Mouse (Mus musculus): ENCODE results near the gene Fxyd3. TPM values are rescaled to one million over a fixed set of nuclear protein-coding genes. Genes with fewer than 3 reads are reported as not detected.

The Fxyd3 gene
- 1.9 and 2.8 TPM in 2 replicates for polyA plus RNA-seq (2016; fragmentation: Nextera tagmentation; extraction: Ambion mirVana)

- WGBS = 66% methylated on average over 5 of the region's 5 CpGs
- no peaks in the 10 kb centered on the region for H3K36me3 ChIP-seq (replicated peaks)
- no peak within 1 kb of the TSS for H3K4me3 ChIP-seq
- no peak for DNase-seq (ENCODE audit: extremely low spot score, low spot score)
- peak within 1 kb of the TSS; percentile 44 for H3K27ac ChIP-seq
- H3K4me1 ChIP-seq = peaks cover 21% of the 10 kb centered on the region
- H3K9me3 ChIP-seq = no peaks in the 10 kb centered on the region
- no peaks in the 10 kb centered on the region for H3K27me3 ChIP-seq (ENCODE audit: poor library complexity, severe bottlenecking)
Measured at GRCm38 (mm10) chr7:31076492-31076891, at the start of gene Fxyd3. Gene Fxyd3, minus strand, starts transcription at chr7:31076704.

DNA sequence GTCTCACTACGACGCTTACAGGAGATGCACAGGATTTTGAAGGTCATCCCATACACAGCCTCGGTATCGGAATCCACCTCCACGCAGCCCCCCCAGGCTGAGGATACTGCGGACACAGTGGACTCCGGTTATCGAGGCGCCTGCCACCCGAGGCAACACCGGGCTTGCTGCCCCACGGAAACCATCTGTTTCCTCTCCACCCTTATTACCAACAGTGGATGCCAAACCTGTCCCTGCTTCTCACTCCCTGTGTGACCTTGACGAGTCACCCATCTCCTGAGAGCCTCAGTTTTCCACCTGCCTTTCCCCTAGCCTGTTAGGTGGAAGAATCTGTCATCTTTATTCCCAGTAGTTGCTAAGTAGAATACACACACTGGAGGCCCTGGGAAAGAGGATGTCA, 48.6 kb upstream of the Fxyd3 start:
- Histone ChIP-seq H3K27me3 (ENCODE audit: poor library complexity, severe bottlenecking) (peaks cover 55% of the 10 kb centered on the region), H3K36me3 (replicated peaks) (peaks cover 22% of the 10 kb centered on the region), H3K9me3 (no peaks in the 10 kb centered on the region), H3K27ac (no peak overlapping the region), H3K4me3 (no peak overlapping the region), H3K4me1 (peaks cover 17% of the 10 kb centered on the region)
- DNase-seq (ENCODE audit: extremely low spot score, low spot score) = no peak
- 85% methylated on average over 13 of the region's 13 CpGs for WGBS

DNA sequence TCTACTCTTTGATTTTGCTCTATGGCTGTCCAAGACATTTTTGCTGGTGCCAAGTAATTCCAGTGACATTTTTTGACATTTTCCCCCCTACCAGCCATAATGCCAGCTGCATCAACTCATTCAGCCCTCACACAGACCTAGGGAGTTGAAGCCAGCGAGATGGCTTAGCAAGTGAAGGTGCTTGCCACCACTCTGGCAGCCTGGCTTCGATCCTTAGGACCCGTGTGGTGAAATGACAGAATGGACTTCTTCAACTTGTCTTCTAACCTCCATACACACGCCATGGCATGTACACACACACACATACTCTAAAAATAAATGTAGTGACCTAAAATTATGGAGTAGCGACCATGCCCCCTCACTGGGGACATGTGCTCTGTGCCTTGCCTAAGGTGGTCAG, 47.9 kb upstream of the Fxyd3 start:
- Histone ChIP-seq H3K9me3 (no peaks in the 10 kb centered on the region), H3K36me3 (replicated peaks) (peaks cover 14% of the 10 kb centered on the region), H3K4me3 (no peak overlapping the region), H3K27ac (no peak overlapping the region), H3K27me3 (ENCODE audit: poor library complexity, severe bottlenecking) (peaks cover 55% of the 10 kb centered on the region), H3K4me1 (peaks cover 17% of the 10 kb centered on the region)
- DNase-seq (ENCODE audit: extremely low spot score, low spot score) = no peak
- 86% methylated on average over 5 of the region's 5 CpGs for WGBS

DNA sequence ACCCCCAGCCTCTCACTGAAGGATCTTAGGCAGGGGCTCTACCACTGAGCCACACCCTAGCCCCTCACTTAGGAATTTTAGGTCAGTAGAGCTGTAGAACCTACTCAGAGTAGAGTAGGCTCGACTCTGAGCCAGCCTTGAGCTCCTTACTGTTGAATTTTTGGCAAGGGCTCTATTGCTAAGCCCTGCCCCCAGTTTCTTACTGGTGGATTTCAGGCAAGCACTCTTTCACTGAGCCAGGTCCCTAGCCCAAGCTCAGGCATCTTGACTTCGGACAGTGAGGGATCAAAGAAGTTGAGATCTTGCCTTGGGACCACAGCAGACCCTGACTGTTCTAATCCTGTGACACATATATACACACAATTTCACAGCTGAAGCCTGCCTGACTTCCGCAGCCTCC, 47.2 kb upstream of the Fxyd3 start:
- H3K9me3 ChIP-seq = no peaks in the 10 kb centered on the region
- peaks cover 8% of the 10 kb centered on the region for H3K36me3 ChIP-seq (replicated peaks)
- WGBS = 86% methylated on average over 3 of the region's 3 CpGs
- no peak overlapping the region for H3K27ac ChIP-seq
- no peak for DNase-seq (ENCODE audit: extremely low spot score, low spot score)
- H3K27me3 ChIP-seq (ENCODE audit: poor library complexity, severe bottlenecking) = peaks cover 48% of the 10 kb centered on the region
- H3K4me3 ChIP-seq = no peak overlapping the region
- peaks cover 17% of the 10 kb centered on the region for H3K4me1 ChIP-seq

DNA sequence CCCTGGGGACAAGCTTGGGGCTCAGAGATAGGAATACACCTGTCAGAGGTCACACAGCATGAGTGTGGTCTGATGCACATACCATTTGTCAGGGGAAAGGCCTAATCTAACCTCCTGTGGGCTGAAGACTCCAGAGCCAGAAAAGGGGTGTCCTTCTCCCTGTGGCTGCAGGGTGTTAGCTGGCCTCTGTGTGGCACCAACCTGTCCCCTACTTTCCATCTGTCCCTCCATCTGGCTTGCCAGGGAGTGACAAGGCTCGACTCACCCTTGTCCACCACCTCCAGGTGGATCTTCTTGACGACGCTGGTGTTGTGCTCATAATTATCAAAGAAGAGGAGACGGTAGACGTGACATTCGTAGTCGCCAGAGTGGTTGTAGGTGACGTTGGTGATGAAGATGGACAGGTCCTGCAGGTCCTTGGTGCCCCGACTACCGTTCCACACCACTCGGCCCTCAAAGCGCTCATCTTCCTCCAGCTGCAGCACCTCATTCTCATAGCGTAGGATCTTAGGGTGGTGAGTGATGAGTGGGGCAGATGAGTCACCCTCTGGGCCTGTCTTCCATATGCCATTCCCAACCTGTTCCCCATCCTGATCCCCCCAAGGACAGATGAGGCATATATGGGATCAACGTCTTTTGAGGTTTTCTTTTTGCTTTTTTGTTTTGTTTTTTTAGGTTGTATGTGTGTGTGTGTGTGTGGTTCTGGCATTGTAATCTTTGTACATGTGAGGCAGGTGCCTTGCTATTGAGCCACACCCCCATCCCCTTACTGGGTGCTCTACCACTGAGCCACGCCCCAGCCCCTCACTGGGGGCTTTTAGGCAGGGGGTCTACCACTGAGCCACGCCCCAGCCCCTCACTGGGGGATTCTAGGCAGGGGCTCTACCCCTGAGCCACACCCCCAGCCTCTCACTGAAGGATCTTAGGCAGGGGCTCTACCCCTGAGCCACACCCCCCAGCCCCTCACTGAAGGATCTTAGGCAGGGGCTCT, 46.4 kb upstream of the Fxyd3 start:
- DNase-seq (ENCODE audit: extremely low spot score, low spot score) = no peak
- no peak overlapping the region for H3K27ac ChIP-seq
- no peak overlapping the region for H3K4me3 ChIP-seq
- WGBS = 91% methylated on average over 16 of the region's 16 CpGs
- H3K27me3 ChIP-seq (ENCODE audit: poor library complexity, severe bottlenecking) = peaks cover 40% of the 10 kb centered on the region
- H3K36me3 ChIP-seq (replicated peaks) = no peaks in the 10 kb centered on the region; the same call in 1 of the 2 replicates
- H3K4me1 ChIP-seq = peaks cover 17% of the 10 kb centered on the region
- H3K9me3 ChIP-seq = no peaks in the 10 kb centered on the region

- no peak overlapping the region for H3K4me3 ChIP-seq
- 85% methylated on average over 5 of the region's 5 CpGs for WGBS
- peaks cover 24% of the 10 kb centered on the region for H3K4me1 ChIP-seq
- no peaks in the 10 kb centered on the region for H3K9me3 ChIP-seq
- DNase-seq (ENCODE audit: extremely low spot score, low spot score) = no peak
- H3K36me3 ChIP-seq (replicated peaks) = no peaks in the 10 kb centered on the region
- H3K27me3 ChIP-seq (ENCODE audit: poor library complexity, severe bottlenecking) = peaks cover 30% of the 10 kb centered on the region
- H3K27ac ChIP-seq = no peak overlapping the region
Measured at GRCm38 (mm10) chr7:31119556-31119955, 43.1 kb upstream of the Fxyd3 start.

- Histone ChIP-seq H3K4me1 (peaks cover 25% of the 10 kb centered on the region), H3K9me3 (no peaks in the 10 kb centered on the region), H3K4me3 (no peak overlapping the region), H3K27me3 (ENCODE audit: poor library complexity, severe bottlenecking) (peaks cover 32% of the 10 kb centered on the region), H3K36me3 (replicated peaks) (no peaks in the 10 kb centered on the region), H3K27ac (no peak overlapping the region)
- DNase-seq (ENCODE audit: extremely low spot score, low spot score) = no peak
- WGBS = 85% methylated on average over 7 of the region's 7 CpGs
Measured at GRCm38 (mm10) chr7:31118486-31118885, 42.0 kb upstream of the Fxyd3 start.

- H3K36me3 ChIP-seq (replicated peaks) = no peaks in the 10 kb centered on the region
- no peaks in the 10 kb centered on the region for H3K9me3 ChIP-seq
- no peak overlapping the region for H3K27ac ChIP-seq
- no peak overlapping the region for H3K4me3 ChIP-seq
- 92% methylated on average over 11 of the region's 11 CpGs for WGBS
- peaks cover 31% of the 10 kb centered on the region for H3K4me1 ChIP-seq
- peaks cover 32% of the 10 kb centered on the region for H3K27me3 ChIP-seq (ENCODE audit: poor library complexity, severe bottlenecking)
- DNase-seq (ENCODE audit: extremely low spot score, low spot score) = no peak
Measured at GRCm38 (mm10) chr7:31117465-31117864, 41.0 kb upstream of the Fxyd3 start.

DNA sequence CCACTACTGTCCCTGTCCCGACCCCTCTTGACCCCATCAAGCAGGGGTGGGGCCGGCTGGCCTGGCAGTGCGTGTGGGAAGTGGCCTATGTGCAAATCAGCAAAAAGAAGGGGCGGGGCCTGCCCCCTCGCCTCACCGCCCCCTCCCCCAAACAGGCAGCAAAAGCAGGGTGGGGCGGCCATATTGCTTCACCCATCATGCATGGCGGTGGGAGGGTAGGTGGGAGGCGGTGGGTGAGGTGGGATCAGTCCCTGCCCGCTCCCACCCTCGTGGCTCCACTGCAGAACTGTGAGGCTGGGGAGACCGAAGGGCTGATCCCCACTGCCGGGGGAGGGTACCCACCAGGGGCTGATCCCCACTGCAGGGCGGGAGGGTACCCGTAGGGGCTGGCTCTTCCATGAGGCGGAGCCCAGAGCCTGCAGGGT, 40.2 kb upstream of the Fxyd3 start:
- Histone ChIP-seq H3K27ac (peak overlapping the region; percentile 52; the same call in 1 of the 2 replicates), H3K27me3 (ENCODE audit: poor library complexity, severe bottlenecking) (peaks cover 32% of the 10 kb centered on the region), H3K36me3 (replicated peaks) (no peaks in the 10 kb centered on the region), H3K9me3 (no peaks in the 10 kb centered on the region), H3K4me3 (peak overlapping the region; percentile 9), H3K4me1 (peaks cover 38% of the 10 kb centered on the region)
- DNase-seq (ENCODE audit: extremely low spot score, low spot score) = no peak
- 35% methylated on average over 16 of the region's 16 CpGs for WGBS

DNA sequence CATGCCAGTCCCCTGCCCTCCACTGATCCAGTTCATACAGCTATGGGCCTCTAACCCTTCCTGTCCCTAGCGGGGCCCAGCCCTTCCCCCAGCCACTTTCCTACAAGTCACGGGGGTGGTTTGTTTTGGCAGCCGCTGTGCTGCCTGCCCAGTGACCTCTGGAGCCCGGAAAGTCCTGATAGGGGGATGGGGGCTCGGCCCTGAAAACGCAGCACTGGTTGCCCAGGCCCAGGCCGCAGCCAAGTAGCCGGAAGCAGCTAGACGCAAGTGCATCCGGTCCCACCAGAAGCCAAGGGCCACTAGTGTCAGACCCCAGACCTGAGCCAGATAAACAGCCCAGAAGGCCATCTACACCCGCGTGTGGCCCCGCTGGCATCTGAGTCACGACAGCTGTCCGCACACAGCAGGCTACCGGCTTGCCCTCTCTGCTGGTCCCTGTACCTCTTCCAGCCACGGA, 39.1 kb upstream of the Fxyd3 start:
- Histone ChIP-seq H3K27me3 (ENCODE audit: poor library complexity, severe bottlenecking) (peaks cover 32% of the 10 kb centered on the region), H3K9me3 (no peaks in the 10 kb centered on the region), H3K4me3 (0 out of 2 replicates have a peak overlapping the region, but pooled peaks have one; percentile 19), H3K4me1 (peaks cover 42% of the 10 kb centered on the region), H3K27ac (peak overlapping the region; percentile 80), H3K36me3 (replicated peaks) (no peaks in the 10 kb centered on the region)
- 35% methylated on average over 17 of the region's 17 CpGs for WGBS
- peak; percentile 40 for DNase-seq (ENCODE audit: extremely low spot score, low spot score)

GRCm38 (mm10) chr7:31115182-31115581, 38.7 kb upstream of the Fxyd3 start, which contains the start of gene Hpn:
Gene Hpn, minus strand, starts transcription at chr7:31115290.
- WGBS = 12% methylated on average over 15 of the region's 15 CpGs
- peak within 1 kb of the TSS; percentile 80 for H3K27ac ChIP-seq
- H3K4me3 ChIP-seq = 0 out of 2 replicates have a peak within 1 kb of the TSS, but pooled peaks have one; percentile 19
- H3K36me3 ChIP-seq (replicated peaks) = no peaks in the 10 kb centered on the region
- no peak for DNase-seq (ENCODE audit: extremely low spot score, low spot score)
- H3K27me3 ChIP-seq (ENCODE audit: poor library complexity, severe bottlenecking) = peaks cover 32% of the 10 kb centered on the region
- no peaks in the 10 kb centered on the region for H3K9me3 ChIP-seq
- H3K4me1 ChIP-seq = peaks cover 42% of the 10 kb centered on the region

- Histone ChIP-seq H3K4me3 (0 out of 2 replicates have a peak overlapping the region, but pooled peaks have one; percentile 19), H3K27me3 (ENCODE audit: poor library complexity, severe bottlenecking) (peaks cover 32% of the 10 kb centered on the region), H3K36me3 (replicated peaks) (no peaks in the 10 kb centered on the region), H3K9me3 (no peaks in the 10 kb centered on the region), H3K27ac (peak overlapping the region; percentile 80; the same call in 1 of the 2 replicates), H3K4me1 (peaks cover 42% of the 10 kb centered on the region)
- 49% methylated on average over 10 of the region's 10 CpGs for WGBS
- DNase-seq (ENCODE audit: extremely low spot score, low spot score) = no peak
Measured at GRCm38 (mm10) chr7:31114646-31115045, 38.1 kb upstream of the Fxyd3 start.

- peaks cover 32% of the 10 kb centered on the region for H3K27me3 ChIP-seq (ENCODE audit: poor library complexity, severe bottlenecking)
- DNase-seq (ENCODE audit: extremely low spot score, low spot score) = no peak
- no peak overlapping the region for H3K27ac ChIP-seq
- peaks cover 42% of the 10 kb centered on the region for H3K4me1 ChIP-seq
- no peaks in the 10 kb centered on the region for H3K9me3 ChIP-seq
- WGBS = 89% methylated on average over 6 of the region's 6 CpGs
- no peaks in the 10 kb centered on the region for H3K36me3 ChIP-seq (replicated peaks)
- H3K4me3 ChIP-seq = no peak overlapping the region
Measured at GRCm38 (mm10) chr7:31113800-31114199, 37.3 kb upstream of the Fxyd3 start.

Measured in forebrain, embryonic 10.5 days (tissue).